Mouse (Mus musculus) duodenum, adult 2 months (tissue): ENCODE results near the gene Golga4. TPM values are rescaled to one million over a fixed set of nuclear protein-coding genes. Genes with fewer than 3 reads are reported as not detected.

ENCODE experiments used
- polyA plus RNA-seq: library from polyadenylated mRNA; depleted of rRNA; stranded (reverse); fragments of >200 nt; gene quantifications from 2 replicates; pipeline ENCODE4 v1.2.3, GENCODE M21; 2012; ENCODE audit warnings: low replicate concordance; rRNA removed

Golga4 gene
- 7.8 and 8.6 TPM in 2 replicates for polyA plus RNA-seq

DNA sequence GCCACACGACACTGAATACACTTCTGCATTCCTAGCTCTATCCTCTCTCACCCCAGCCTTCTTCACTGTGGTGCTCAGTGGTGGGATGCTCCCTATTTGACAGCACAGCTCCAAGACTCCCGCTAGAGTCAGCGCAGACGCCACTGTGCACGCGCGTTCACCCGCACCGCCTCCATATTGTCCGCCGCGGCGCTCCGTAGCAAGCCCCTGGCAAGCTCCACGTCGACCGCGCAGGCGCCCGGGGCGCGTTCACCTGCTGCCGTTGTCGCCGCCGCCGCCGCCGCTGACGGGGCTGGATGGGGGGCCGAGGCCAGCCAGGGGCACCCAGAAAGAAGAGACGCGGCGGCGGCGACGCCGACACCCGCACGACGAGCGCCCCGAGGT, at the start of gene Golga4:
Gene Golga4, plus strand, starts transcription at position 248 of the 384 bp plus-strand sequence.

DNA sequence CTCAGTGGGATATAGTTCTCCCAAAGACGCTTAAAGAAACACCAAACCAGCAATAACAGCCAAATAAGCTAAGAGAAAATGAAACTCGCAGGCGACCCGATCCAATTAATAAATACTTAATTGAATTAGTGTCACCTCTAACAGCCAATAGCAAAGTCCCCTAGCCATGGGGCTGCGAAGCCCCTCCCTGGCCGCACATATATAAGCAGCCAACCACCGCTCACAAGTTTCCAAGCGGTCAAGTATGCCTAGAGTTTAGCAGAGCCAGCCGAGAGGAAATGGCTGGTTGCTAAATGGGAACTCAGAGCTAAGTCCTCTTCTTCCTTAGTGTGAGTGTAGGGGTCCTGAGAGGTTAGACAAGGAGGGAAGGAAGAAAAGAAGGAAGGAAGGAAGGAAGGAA, 28.1 kb upstream of the Golga4 start, which contains the start of gene Eomes:
Gene Eomes, plus strand, starts transcription at position 252 of the 400 bp plus-strand sequence.

DNA sequence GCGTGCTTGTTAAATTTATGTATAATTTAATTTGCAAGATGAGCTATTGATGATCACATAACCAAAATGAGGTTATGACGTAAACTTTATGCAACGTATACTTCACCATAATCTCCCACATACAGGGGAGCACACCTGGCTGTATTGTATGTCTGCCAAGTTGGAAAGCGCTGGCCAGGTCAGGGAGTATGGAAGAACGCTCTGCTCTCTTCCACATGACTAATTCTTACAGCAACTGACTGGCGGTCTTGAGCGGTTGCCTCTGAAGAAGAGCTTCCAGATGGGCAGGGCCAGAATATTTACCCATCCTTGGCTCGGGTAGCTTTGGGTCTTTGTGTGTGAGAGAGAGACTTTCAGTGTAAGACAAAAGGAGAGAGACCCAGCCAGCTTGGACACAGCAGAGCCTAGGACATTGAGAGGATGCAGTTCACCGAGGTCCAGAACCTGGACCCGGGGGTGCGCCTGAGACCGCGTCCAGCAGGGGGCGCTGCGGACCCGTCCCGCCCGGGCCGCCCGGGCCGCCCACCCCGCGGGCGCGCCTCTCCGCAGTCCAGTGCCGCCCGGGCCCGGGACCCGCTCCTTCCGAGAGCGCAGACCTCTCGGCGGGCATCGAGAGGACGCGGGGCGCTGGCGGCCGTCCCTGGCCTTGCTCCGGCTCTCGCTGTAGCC, 100.2 kb downstream of the Golga4 start, which contains the start of gene Itga9:
Gene Itga9, plus strand, starts transcription at position 543 of the 669 bp plus-strand sequence.

Other genes starting within 250 kb of the Golga4 start
- gene Eomes, start 28.1 kb upstream of the Golga4 start, polyA plus RNA-seq, result 0.08 TPM in 1 of 2 replicates, not detected in the other
- gene Itga9, start 100.4 kb downstream of the Golga4 start, polyA plus RNA-seq, result 7.6 and 17.8 TPM in 2 replicates